Mouse (Mus musculus) MN1 (cell line): Measurements from ENCODE around the gene Stambpl1.
A peak's percentile ranks its signal among the peaks of the same experiment; 100 is the strongest.

Source experiments
- DNase-seq: peaks from one replicate; pipeline ENCODE4 v3.0.0-alpha.2; 2016; ENCODE audit warnings: low spot score

Gene Stambpl1

DNA sequence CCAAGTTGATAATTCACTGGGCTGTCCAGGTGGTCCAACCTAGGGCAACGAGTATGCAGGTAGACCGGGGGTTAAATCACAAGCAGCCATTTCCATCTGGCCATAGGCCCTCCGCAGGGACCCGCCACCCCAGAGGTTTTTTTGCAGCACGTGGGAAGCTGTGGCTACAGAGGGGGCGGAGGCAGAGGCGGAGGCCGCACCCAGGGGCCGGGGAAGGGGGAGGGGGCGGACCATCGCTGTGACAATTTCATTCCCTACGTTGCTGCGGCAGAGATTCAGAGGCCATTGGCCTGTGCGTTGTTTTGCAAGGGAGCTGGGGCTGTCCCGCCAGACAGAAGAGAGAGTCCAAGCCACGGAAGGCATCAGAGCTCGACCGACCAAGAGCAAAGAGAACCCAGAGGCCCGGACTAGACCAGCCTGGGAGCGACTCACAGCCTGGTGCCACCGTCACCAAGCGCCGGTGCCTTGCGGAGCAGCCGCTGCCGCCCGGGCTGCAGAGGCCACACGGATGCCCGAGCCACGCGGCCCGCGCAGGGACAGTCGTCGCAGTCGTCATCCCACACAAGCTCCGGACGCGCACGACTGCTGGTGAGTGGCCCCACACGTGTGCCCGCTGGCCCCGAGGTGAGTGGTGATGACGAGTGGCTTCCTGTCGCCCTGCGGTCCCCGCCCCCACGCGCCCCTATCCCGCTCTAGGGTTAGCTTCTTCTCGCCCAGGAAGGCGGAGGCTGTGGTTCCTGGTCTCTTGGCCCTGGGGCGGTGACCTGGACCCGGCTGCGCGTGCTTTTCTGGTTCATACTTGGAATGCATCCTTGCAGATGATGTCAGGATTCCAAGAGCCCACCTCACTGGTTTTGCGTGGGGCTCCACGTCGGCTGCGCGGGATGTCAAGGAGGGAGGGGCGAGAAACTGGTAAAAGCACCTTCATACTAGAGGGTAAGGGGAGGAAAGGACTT lies at the start of gene Stambpl1:
Gene Stambpl1 (plus strand): TSS at position 222 of the 956 bp plus-strand sequence.
- peak; percentile 67 for DNase-seq

DNA sequence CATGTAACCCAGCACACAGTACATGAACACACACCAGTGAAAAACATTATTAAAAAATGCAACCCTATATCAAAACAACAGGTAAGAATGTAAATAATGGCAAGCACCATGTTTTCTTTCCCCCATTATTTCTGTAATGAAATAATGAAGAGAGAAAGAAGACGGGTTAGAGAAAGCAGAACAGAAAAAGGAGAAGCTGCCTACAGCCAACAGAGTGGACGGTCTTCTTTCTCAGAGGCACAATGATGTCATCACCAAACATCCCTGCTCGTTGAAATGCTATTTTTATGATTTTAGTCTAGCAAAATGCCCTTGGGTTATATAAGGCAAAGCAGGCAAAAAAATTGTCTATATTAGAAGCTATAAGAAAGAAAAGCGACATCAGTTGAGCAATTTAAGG lies 43.6 kb upstream of the Stambpl1 start:
- DNase-seq = no peak

DNA sequence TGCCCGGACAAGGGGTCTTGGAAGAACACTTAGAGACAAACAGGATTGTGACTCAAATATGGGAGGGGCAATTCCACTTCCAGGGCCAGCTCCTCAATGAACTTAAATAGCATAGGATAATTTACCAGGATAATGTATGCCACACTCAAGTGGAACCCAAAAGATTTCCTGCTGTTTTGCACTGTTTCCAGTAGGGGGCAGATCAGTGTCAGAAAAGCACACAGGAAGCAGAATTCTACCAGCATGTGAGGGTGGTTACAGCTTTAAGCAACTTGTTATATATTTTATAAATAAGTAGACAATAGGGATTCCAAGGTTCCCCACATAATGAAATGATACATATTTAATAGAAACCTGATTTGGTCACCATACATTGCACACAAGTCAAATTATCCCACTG lies 40.1 kb upstream of the Stambpl1 start:
- DNase-seq = no peak

DNA sequence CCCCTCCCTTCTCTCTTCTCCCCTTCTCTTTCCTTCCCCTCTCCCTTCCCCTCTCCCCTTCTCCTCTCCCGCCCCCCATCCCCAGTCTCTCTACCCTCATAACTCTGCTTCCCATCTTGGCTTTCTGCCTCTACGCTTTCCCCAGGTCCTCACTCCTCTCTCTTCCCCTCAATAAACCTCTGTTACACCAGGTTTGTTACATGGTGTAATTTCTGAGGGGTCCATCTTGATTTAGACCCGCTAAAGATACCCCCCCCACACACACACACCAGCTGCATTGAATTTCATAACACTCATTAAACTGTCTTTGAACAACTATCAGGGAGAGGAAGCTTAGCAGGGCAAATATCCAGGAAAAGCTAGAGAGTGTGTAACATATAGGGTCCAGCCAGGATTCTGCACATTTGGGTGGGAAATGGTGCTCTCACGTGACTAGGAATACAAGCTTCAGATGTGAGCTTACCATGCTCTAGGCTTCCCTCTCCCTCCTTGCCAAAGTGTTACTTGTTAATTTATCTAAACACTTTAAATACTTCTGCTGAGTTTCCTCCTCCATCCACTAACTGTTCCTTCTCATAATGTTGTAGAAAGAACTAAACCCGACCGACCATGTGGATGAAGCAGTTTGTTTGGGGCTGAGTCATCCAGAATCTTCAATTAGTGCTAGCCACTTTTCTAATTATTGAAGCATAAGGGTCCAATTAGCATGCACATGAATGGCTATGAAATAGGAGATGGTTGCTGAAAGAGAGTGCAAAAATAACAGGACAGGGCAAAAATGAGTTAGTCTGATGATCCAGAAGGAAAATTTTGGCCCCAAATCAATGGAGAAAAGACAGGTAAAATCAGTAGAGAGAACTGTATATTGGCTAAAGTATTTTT lies 38.5 kb upstream of the Stambpl1 start:
- no peak for DNase-seq

DNA sequence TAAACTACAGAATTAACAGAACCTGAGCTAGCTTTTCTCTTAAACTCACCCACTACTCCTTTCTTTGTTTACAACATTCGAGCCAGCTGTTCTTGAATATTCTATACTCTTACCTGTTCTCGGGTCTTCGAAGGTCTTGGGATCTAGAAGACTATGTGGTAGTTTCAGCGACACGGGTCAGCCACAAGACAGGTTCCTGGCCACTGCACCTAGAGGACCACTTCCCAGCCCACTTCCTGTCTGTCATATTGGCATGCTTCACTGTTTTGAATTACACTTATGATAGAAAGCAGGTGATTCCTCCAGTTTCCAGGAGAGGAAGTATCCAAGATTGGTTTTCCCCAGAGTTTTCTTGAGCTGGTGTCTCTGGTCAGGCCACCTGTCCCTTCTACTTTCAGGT lies 29.3 kb upstream of the Stambpl1 start:
- no peak for DNase-seq

DNA sequence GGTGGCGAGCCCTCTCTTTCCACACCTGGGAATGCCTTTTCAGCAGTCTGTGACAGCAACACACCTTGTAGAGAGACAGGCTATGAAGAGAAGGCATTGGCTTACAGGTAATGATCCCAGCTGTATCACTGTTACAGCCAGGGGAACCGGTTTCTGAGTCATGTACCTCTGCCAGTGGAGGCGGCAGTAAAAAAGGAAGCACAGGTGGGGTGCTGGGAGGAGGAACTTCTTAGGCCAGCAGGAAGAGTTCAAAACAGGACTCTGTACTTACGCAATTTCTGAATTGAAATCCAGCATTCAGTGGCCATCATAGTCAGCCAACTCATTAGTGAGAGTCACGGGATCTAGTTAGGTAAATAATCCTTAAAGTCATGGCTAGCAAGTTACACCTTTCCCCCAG lies 26.1 kb upstream of the Stambpl1 start, which contains the start of gene Ankrd22:
Gene Ankrd22 (minus strand): TSS at position 163 of the 400 bp plus-strand sequence.
- no peak for DNase-seq

DNA sequence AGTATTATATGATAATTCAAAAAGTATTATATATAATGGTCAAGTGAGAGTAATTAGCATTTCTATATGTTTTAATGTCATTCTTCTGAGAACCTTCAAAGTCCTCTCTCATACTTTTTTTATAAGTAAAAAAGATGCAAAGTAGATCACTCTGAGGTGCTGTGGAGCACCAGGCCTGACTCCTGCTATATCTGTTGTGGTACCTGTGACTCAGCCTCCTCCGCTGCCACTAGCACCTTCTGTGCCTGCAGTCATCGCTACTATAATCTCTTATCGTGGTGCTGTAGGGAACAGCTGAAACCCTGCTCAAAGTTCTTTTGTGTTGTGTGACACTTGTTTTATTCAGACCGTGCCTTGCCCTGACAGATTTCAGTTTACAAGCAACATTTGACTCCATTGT lies 25.6 kb upstream of the Stambpl1 start:
- no peak for DNase-seq

DNA sequence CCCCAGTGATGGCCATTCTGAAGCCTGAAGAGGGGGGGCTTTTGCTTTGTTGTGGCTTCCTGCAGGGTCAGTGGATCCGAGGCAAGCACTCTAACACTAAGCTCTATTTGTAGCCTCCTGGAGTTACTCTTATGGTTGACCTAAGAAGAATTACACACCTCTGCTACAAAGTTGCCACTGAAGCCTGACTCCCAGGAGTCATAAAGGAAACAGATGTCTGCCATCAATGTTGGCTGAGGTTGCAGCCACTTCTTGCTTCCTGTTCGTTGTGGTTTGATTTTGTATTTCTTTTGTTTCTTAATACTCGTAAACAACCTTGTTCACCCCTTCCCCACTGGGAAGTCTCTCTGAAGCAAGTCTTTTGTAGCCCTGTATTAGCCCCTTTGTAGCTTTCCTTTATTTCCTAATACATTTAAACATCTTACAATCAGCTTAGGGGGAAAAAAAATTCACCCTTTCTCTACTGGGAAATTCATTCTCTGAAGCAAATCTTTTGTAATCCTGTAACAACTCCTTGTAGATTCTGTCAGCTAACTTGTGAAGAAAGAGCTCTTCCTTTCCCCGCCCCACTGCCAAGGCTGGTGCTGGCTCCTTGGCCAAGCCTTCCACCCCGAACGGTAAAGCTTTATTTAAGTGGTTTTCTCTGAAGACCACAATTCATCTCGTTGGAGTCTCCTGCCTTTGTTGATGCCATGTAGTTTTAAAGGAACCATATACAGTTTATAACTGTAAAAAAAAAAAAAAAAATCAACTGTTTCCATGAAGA lies 23.9 kb upstream of the Stambpl1 start:
- no peak for DNase-seq

DNA sequence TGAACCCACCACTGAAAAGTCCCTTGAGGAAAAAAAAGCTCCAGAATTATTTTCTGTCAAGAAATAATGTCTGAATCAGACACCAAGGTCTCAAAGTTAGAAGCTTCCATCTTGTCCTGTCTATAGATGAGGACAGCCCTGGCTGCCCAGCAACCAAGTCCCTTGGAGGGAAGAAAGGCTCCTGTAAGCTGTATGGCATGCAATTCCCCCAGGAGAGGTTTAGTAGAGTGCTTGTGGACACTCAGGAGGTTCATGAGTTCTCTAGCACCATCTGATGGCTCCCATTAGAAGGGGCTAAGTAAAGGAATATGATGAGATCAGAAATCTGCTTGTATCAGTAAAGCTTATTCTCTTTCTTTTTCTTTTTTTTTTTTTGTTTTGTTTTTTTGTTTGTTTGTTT lies 22.9 kb upstream of the Stambpl1 start:
- no peak for DNase-seq

DNA sequence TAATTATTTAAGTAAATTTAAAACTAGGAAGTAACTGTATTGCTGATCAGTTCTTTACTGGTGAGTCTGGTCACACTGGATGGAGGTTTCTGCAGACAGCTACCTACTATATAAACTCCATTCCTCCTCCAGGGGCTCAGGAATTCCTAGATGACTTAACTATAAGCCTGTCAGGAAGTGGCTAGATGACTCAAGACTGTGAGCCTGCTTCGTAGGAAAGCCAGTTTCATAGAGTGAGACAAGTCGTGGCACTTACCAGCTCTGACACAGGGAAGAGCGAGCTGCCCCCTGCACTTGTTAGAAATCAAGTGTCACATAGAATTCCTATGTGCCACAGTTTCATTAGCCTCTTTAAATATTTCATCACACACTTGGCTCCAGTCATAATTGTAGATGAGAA lies 20.9 kb upstream of the Stambpl1 start:
- DNase-seq = no peak

DNA sequence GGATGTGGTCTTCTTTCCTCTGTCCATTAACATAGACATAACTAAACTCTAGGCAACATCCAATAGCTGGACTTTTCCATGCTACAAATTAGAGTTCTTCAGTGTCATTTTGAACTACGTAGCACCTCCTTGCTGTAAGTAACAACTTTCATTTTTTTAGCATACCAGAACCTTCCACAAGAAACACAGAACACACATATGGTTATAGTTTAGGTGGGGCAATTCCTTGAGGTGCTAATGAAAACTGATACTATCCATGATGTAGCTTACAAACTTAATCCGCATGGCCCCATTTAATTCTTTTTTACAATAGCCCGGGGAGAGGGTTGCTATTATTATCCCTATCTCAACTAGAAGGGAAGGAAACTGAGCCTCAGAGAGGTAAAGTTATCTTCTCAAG lies 18.0 kb upstream of the Stambpl1 start:
- no peak for DNase-seq

DNA sequence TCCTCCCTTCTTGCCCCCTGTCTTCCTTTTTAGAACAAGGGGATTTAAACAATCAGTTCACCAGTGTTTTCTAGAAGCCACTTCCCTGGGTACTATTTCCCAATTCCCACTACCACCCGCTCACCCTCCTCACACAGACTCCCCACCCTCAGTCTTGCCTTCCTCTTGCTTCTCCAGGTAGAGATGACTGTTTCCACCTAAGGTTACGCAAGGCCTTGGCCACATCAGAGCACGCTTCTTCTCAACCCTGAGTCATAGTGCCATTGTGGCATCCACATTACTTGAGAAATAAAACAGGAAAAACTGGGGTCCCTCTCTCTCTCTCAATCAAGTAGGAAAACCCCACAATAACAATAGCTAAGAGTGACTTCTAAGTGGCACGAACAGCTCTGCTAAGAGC lies 12.9 kb upstream of the Stambpl1 start:
- no peak for DNase-seq

DNA sequence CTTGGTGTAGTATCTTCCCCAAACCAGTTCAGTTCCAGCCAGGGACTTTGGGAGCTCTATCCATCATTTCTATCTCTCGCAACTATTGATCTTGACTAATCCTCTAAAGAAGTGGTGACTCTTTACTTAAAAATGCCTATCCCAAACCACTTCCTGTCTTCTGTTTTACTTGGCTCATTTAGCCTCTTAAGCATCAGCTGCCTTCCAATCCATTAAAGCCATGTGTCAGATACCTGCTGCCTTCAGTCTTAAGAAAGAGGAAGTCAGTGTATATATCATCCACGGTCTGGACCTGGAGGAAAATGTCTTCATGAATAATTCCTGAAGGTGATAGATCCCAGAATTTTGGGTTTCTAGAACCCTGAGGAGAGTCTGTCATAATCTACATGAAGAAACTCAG lies 11.7 kb upstream of the Stambpl1 start:
- DNase-seq = no peak

DNA sequence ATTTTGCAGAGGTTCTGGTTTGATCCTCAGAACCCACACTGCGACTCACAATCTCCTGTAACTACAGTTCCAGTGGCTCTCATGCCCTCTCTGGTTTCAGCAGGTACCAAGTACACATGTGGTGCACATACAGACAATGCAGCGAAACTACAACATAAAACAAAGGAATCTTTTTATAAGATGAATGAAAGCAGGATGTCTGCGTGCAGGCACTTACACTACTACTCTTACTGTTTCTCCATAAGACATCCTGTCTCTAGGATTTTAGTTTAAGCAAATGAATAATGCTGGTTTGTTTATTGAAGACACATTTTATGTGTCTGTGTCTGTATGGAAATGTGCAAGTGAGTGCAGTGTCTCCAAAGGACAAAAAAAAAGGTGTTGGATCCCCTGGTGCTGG lies 10.8 kb upstream of the Stambpl1 start:
- no peak for DNase-seq

DNA sequence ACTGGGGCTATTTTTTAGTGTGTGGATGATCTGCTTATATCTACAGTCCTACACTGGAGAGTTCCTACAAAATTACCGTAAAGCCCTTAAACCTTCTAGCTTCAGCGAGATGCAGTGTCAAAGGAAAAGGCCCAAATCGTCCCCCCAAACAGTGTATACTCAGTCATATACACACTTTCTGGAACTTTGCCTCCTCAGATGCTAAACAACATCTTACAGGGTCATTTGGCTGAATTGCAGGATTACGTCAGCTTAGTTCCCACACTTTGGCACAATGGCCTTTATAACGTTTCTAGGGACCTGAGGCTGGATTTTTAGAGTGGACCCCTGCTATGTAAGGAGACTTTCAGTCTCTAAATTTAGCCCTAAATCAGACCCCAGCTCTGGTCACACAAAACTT lies 9.5 kb upstream of the Stambpl1 start:
- DNase-seq = no peak

DNA sequence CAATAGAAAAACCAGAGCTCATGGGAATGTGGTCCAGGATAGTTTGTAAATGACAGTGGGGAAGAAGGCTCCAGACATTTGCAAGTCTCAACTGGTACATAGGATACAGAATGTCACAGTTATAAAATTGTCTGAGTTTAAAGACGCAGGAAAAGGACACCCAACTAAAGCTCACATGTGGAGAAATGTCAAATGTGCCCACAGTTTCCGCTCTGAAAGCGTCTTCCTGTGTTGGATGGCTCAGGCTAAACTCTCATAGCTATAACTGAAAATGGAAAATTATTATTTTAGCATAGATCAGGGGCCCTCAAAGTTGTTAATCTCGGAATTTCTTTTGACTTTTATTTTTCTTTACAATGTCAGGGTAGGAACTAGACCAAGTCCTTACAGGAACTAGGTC lies 5.2 kb upstream of the Stambpl1 start:
- no peak for DNase-seq

DNA sequence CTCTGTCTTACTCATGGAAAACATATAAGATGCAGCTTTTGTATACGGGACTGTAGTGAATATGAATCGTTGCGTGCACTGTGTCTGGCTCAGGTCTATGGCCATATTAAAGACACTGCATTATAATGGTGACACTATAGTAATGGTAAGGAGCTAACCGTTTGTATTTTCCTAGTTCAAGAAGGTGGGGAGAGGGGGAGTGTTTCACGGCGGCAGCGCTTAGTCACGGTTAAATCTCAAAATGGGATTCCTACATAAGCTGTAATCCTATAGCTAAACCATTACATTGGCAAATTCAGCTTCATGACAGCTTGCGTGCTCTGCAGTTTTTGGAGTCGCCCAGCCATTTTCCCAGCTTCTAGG lies 403 bp upstream of the Stambpl1 start:
- no peak for DNase-seq

DNA sequence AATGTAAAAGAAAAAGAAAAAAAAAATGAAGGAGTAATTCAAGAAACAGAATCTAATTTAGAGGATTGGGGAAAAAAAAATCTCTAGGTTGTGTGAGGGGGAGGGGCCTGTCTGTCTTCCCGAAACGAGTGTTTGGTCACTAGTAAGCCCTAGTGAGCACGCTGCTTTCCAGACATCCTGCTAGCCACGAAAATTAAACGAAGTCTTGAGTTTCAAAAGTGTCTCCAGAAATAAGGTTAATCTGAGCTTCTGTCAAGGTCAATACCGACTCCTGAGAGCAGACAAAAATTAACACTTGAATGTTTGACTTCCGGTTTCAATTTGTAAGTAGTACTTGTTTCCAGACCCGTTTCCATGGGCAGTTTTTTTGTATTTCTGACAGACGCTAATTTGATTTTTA lies 1.1 kb downstream of the Stambpl1 start:
- peak; percentile 51 for DNase-seq

DNA sequence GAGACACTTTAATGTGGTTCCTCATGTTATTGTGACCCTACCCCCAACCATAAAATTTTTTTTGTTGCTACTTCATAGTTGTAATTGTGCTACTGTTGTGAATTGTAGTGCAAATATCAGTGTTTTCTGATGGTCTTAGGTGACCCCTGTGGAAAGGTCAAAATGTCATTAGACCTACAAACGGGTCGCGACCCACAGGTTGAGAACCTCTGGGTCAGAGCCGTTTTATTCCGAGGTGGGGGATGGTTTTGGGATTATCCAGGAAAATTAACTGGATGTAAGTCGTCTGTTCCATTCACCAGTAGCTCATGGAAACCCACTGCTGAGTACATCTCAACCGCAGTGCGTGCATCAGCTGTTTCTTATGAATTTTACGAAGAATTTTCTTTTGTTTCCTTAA lies 1.7 kb downstream of the Stambpl1 start:
- DNase-seq = no peak

DNA sequence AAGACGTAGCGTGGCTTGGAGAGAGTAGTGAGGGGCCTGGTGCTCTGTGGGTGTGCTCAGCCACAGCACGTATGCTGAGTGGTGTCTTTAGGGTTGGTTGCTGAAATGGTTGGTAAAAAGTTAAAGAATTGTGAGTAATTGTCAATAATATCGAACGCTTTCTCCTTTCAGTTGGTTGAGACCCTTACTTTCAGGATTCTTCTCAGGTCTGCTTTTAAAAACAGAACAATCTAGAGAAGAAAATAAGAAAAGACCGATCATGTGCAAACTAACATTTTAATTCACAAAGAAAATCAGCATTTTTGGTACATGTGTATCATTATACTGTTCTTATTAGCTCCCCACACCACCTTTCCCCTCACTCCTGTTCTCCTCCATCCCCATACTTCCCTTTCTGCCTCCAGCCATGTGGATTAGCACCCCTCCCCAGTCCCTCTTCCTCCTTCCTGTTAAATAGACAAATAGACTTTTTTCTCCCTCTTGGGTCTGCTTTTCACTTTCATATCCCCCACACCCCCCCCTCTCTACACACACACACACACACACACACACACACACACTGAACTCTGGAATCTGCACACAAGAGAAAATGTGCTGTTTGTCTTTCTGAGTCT lies 2.2 kb downstream of the Stambpl1 start:
- DNase-seq = no peak

DNA sequence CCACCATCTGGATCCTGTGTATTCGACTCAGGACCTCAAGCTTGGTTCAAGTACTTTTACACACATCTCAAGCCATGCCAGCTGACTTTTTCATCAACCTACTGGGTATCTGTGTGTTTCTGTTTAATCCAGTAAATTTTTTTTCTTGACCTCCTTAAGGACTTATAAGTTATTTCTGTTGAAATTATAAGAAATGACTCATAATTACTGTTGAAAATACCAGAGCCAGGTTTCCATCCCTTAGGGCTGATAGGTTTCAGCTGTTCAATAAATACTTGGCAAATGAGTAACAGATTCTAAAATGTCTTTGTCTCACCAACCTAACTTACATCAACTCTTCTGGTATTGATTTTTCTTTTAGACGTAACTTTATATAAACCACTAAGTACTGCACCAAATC lies 3.0 kb downstream of the Stambpl1 start:
- no peak for DNase-seq

DNA sequence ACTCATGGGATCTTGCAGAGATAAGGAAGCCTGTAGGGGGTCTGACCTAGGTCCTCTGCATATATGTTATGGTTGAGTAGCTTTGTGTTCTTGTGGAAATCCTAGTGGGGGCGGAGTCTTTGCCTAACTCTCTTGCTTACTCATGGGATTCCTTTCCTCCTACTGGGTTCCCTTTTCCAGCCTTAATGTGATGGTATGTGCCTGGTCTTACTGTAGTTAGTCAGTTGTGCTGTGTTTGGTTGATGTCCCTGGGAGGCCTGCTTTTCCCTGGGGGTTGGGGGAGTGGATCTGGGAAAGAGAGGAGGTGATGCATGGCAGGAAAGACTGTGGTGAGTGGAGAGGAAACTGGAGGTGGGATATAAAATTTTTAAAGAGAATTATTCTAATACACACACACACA lies 6.0 kb downstream of the Stambpl1 start:
- no peak for DNase-seq
